Mouse (Mus musculus) small intestine, adult 2 months (tissue): ENCODE measurements around the gene Gcnt2.

Experiments used
- CTCF ChIP-seq: fragments of 200-500 bp; IDR thresholded peaks from 2 replicates; pipeline ENCODE4 v1.5.1; 2012; ENCODE audit warnings: low read depth, mild to moderate bottlenecking, control low read depth, inconsistent platforms, low read length, moderate library complexity, mixed read lengths; ENCODE audit not compliant: insufficient replicate concordance, insufficient read length; ENCODE audit errors: extremely low read depth
- POLR2A ChIP-seq: fragments of 200-500 bp; IDR thresholded peaks from 2 replicates; pipeline ENCODE4 v1.6.1; 2012; ENCODE audit warnings: low read depth, mild to moderate bottlenecking, control low read depth, inconsistent platforms, low read length, moderate library complexity

DNA sequence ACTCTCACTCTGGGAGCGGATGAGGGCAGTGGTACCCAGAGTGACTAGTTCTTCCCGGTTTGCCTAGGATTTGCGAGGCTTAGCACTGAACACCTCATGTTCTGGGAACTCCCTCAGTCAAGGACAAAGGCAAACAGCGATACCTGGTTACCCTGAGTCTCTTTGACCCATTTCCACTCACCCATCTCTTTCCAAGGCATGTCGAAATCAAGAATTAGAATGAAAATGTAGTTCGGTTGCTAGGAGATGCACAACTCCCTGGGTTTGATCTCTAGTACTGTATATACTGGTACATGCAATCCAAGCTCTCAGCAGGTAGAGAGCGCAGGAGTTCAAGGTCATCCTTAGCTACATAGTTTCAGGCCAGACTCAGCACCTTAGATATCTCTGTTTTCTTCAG is 47.0 kb downstream of the Gcnt2 start:
- TF ChIP-seq CTCF (no peak), POLR2A (no peak)
